Mouse (Mus musculus) kidney, adult 2 months (tissue): ENCODE measurements at regions not wholly inside any gene's neighbourhood (a gene's known extent, or its start where the extent isn't known, plus 50 kb on each side); places are given as distances from the start of the nearest gene placed in this dataset.

Experiments
- CTCF ChIP-seq: fragments of 200-500 bp; conservative IDR thresholded peaks from 2 replicates; pipeline ENCODE4 v1.5.1; 2011; ENCODE audit warnings: low read depth, mild to moderate bottlenecking, control low read depth, low read length, moderate library complexity, mixed read lengths; ENCODE audit not compliant: insufficient read depth, insufficient read length
- POLR2A ChIP-seq: fragments of 200-500 bp; IDR thresholded peaks from one replicate; pipeline ENCODE4 v1.6.1; 2011; ENCODE audit warnings: low read depth, low read length, control low read depth

DNA sequence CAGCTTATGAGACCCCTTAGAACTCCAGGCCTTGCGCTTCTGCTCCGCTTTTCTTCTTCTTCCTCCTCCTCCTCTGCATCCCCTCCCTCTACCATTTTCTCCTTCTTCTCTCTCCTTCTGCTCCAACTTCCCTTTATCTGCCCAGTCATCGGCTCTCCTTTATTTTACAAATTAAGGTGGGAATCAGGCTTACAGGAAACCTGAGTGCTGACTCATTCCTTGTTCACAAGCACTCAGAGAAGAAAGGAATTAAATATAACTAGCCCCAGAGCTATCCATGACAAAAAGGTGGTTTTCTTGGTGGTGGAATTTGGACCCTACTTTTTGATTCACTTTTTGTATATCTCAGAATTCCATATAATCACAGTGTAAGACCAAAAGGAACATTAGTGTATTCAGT is 247.4 kb downstream of the Pcdh17 start:
- TF ChIP-seq CTCF (no peak), POLR2A (no peak)
